Mouse (Mus musculus) layer of hippocampus, adult 8-10 months (tissue): ENCODE data around the gene Eif4ebp2. TPM values are rescaled to one million over a fixed set of nuclear protein-coding genes. Genes with fewer than 3 reads are reported as not detected.

Experiments used
- DNase-seq, 2 experiments: peaks; one replicate each; pipeline ENCODE4 v3.0.0; 2022; ENCODE audit warnings: low spot score in 2 of 2
- total RNA-seq, 4 experiments: library from RNA; stranded (reverse); gene quantifications; 2 replicates each; pipeline ENCODE4 v1.2.4; 2022

Eif4ebp2 gene
- 10 to 100 TPM; 43.0 to 55.3 (median 48.6) TPM for total RNA-seq

GRCm38 (mm10) chr10:61452645-61453044 lies at the start of gene Eif4ebp2:
Gene Eif4ebp2, minus strand, starts transcription at chr10:61452661.
- peak; percentile 97 to 98 for DNase-seq

GRCm38 (mm10) chr10:61500756-61501155 lies 48.3 kb upstream of the Eif4ebp2 start:
- no peak for DNase-seq

GRCm38 (mm10) chr10:61499505-61500466 lies 47.3 kb upstream of the Eif4ebp2 start:
- peak in 1 of 2 experiments; percentile 48 for DNase-seq

GRCm38 (mm10) chr10:61496231-61496630 lies 43.8 kb upstream of the Eif4ebp2 start:
- DNase-seq = no peak

- no peak for DNase-seq
These were observed 43.0 kb upstream of the Eif4ebp2 start for GRCm38 (mm10) chr10:61495461-61495860.

GRCm38 (mm10) chr10:61492040-61492439 lies 39.6 kb upstream of the Eif4ebp2 start:
- peak; percentile 48 to 74 for DNase-seq

GRCm38 (mm10) chr10:61491573-61491972 lies 39.1 kb upstream of the Eif4ebp2 start:
- DNase-seq = no peak

- DNase-seq = no peak
These were observed 36.2 kb upstream of the Eif4ebp2 start for GRCm38 (mm10) chr10:61488522-61489110.

- no peak for DNase-seq
These were observed 34.3 kb upstream of the Eif4ebp2 start for GRCm38 (mm10) chr10:61486551-61487339.

- DNase-seq = no peak
These were observed 32.3 kb upstream of the Eif4ebp2 start for GRCm38 (mm10) chr10:61484801-61485200.

- no peak for DNase-seq
These were observed 30.3 kb upstream of the Eif4ebp2 start for GRCm38 (mm10) chr10:61482771-61483170.

- DNase-seq = no peak
These were observed 28.0 kb upstream of the Eif4ebp2 start for GRCm38 (mm10) chr10:61480488-61480887.

GRCm38 (mm10) chr10:61479927-61480326 lies 27.5 kb upstream of the Eif4ebp2 start:
- DNase-seq = no peak

GRCm38 (mm10) chr10:61479461-61479860 lies 27.0 kb upstream of the Eif4ebp2 start:
- no peak for DNase-seq

- DNase-seq = no peak
These were observed 24.1 kb upstream of the Eif4ebp2 start for GRCm38 (mm10) chr10:61476440-61477165.

- peak; percentile 91 to 93 for DNase-seq
These were observed 23.4 kb upstream of the Eif4ebp2 start, which contains the start of gene Lrrc20 for GRCm38 (mm10) chr10:61475594-61476439. Gene Lrrc20, plus strand, starts transcription at chr10:61475801.

- DNase-seq = no peak
These were observed 21.9 kb upstream of the Eif4ebp2 start for GRCm38 (mm10) chr10:61474344-61474743.

GRCm38 (mm10) chr10:61473640-61474039 lies 21.2 kb upstream of the Eif4ebp2 start:
- no peak for DNase-seq

GRCm38 (mm10) chr10:61468900-61469299 lies 16.4 kb upstream of the Eif4ebp2 start:
- no peak for DNase-seq

GRCm38 (mm10) chr10:61466873-61467272 lies 14.4 kb upstream of the Eif4ebp2 start:
- no peak for DNase-seq
